Mouse (Mus musculus): ENCODE measurements around the gene Bmp6.

Gene Bmp6

GRCm38 (mm10) chr13:38344713-38345430 lies at the start of gene Bmp6:
Bmp6 (plus strand) TSS chr13:38345107.
- DNase-seq, result peak; percentile 99

- DNase-seq, result no peak
These were observed 48.7 kb upstream of the Bmp6 start for GRCm38 (mm10) chr13:38296166-38296565.

DNA sequence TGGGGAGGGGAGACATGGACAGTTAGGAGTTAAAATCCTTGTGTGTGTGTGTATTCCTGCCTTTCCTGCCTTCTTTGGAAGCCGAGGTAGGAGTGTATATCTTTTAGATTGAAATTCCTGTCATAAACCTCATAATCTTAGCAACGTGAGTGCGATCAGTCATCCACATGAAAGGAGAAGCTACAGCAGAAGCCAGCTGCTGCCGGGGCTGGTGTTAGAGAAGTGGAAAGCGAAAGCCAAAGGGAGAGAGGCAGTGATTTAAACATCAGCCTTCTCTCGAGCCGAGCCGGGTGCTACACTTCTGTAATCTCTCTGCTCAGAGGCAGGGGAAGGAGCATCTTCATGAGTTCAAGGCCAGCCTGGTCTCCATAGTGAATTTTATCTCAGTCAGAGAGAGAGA lies 48.3 kb upstream of the Bmp6 start:
- DNase-seq, result no peak

GRCm38 (mm10) chr13:38311125-38311524 lies 33.8 kb upstream of the Bmp6 start:
- no peak for DNase-seq

DNA sequence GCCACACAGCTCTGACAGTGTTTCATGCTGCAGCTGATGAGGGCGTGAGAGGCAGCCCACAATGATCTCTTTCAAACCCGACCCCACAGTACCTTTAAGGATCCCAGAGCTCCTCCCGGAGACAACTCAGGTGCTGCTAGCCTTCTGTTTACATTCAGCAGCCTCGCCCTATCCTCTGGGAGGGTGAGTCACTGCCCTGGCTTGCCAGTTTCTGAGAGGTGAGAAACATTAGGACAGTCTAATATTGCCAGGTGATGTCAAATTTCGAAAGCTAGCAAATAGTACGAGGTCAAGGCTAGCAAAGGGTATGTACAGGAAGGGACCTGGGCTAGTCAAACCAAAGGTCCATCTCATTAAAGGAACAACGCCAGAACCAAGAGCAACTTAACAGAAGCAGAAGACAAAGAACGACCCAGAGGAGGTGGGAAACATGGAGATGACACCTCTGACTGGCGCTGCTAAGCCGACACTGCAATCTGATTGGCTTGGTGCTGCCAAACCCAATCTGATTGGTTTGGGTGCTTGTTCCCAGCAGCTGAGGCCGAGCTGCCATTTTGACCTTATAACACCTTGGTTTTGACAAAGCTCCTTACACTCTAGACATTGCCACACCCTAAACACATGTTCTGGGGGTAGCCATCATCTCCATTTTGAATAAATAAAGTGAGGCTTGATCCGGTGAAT lies 32.4 kb upstream of the Bmp6 start:
- peak; percentile 70 for DNase-seq

- peak; percentile 73 for DNase-seq
These were observed 30.3 kb upstream of the Bmp6 start for GRCm38 (mm10) chr13:38314590-38314989.

DNA sequence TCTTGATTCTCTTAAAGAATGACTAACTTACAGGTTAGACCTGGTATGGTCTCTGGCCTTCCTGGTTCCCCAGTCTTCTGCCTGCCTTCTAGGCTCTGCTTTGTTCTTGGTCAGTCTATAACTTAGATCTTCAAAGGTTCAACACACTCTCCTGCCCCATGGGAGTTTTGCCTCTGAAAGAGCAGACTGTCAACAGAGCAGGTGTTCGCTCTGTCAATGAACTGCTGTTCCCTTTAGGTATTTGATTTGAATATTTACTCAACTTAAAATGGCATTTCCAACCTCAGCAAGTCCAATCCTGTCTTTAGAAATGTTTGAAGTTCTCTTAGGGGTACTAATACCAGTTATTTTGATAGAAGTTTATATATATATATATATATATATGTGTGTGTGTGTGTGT lies 26.5 kb upstream of the Bmp6 start:
- peak; percentile 31 for DNase-seq

DNA sequence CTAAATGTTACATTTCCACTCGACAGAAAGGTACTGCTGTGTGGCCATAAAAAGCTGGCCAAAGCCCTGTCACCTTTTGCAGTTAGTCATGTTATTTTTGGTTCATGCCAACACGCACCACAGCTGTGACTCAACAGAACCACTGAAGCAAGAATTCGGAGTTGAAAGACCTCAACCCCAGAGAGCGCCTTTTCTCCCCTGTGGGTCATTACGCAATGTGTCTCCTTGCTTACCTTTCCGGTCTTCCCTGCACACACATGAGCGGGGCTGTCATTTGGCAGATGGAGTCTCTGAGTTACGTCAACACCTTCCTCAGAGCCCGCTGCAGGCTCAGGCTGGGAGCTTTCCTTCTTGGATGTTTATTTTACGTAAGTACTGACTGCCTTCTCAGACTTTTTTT lies 24.6 kb upstream of the Bmp6 start:
- DNase-seq, result peak; percentile 85

DNA sequence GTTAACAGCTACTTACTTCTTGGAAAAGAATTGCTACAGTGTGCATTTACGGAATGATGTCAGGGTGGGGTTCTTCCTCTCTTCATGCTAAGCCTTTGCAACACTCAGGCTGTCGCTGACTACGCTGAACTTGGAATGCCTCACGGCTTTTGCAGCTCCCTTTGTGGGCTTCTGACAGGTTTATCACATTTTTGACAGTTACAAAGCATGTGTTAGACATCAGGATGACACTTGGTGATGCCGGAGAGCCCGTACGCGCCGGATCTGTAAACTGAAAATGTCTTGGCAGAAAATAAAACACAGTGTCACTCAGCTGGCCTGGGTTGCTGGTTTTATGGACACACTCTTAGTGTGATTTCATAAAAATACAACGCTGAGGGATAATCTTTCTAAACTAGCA lies 20.5 kb upstream of the Bmp6 start:
- no peak for DNase-seq

DNA sequence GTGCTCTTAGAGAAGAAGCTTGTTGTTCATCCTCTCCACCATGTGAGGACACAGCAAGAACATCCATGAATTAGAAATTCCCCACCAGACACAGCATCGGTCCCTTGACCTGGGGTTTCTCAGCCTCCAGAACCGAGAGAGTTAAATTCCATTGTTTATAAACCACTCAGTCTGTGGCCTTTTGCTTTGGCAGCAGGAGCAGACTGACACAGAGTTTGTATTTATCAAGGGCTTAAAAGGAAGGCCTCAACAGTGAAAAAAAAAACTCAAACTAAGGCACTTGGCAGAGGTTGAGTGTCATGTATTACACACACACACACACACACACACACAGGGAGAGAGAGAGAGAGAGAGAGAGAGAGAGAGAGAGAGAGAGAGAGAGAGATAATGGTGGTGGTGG lies 17.5 kb upstream of the Bmp6 start:
- DNase-seq, result no peak

- no peak for DNase-seq
These were observed 11.4 kb upstream of the Bmp6 start for GRCm38 (mm10) chr13:38333496-38333895.

DNA sequence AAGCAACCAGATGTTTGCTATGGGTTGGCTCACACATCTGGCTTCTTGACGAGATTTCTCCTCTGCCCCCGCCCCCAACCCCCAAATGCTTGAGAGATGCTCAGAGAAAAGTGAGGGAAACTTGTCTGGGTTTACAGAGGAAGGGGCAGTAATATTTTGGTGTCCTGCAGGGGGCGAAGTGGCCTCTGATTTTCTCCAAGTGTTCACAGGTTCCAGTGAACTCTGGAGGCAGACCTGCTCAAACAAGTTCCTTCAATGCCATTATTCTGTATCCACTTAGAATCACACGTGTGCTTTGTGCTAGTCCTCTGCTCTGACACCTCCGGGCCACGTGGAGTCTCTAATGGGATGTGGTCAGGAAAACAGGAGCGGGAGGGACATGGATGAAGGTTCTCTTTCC lies 2.3 kb upstream of the Bmp6 start:
- peak; percentile 95 for DNase-seq

DNA sequence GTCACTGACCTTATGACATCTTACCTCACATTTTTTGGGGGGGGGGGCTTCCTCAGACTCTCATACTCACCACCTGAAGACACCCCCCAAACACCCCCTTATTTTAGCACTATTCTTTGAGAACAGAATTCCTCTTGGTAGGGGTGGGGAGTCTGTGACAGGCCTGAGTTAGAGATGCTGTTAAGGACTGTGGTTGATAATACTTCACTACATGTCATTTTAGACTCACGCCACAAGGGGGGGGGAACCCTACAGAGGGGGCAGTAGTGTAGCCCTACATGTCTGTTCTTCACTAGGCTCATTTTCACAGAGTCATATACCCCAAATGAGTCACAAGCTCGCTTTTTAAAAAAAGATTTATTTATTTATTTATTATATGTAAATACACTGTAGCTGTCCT lies 1.7 kb upstream of the Bmp6 start:
- DNase-seq, result no peak

GRCm38 (mm10) chr13:38345431-38345820 lies 519 bp downstream of the Bmp6 start:
- no peak for DNase-seq

DNA sequence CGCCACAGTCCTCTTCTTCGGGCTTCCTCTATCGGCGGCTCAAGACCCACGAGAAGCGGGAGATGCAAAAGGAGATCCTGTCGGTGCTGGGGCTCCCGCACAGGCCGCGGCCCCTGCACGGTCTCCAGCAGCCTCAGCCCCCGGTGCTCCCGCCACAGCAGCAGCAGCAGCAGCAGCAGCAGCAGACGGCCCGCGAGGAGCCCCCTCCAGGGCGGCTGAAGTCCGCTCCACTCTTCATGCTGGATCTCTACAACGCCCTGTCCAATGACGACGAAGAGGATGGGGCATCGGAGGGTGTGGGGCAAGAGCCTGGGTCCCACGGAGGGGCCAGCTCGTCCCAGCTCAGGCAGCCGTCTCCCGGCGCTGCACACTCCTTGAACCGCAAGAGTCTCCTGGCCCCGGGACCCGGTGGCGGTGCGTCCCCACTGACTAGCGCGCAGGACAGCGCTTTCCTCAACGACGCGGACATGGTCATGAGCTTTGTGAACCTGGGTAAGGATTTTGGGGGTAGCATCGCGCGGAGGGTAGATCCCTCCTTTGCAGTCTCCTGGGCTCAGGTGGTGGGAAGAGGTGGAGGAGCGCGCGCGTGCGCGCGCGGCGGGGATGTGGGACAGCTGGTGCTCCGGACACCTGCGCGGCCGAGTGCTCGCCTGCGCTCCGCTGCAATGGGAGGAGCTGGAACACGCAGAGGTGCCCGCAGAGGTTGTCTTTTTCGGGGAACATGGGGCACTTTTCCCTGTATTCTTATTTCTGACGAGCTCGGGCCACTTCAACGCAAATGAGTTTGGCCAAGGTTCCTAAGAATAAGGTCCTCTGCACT lies 1.4 kb downstream of the Bmp6 start:
- DNase-seq, result peak; percentile 93

- DNase-seq, result peak; percentile 95
These were observed 2.3 kb downstream of the Bmp6 start for GRCm38 (mm10) chr13:38347021-38347774.

DNA sequence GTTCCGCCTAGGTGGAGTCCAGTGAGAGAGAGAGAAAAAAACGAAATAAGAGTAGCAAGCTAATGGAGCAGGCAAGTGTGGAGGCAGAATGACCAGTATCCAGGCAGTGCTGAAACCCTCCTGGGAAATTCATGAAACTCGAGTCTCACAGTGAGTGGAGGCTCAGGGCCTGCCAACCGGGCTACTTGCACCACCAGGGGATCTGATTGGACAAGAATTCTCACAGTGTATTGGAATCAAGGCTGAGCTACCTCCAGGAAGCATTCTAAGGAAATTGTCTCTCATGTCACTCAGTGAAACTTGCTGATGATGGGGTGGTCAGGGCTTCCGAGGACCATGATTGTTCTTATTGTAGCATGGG lies 2.8 kb downstream of the Bmp6 start:
- peak; percentile 96 for DNase-seq

DNA sequence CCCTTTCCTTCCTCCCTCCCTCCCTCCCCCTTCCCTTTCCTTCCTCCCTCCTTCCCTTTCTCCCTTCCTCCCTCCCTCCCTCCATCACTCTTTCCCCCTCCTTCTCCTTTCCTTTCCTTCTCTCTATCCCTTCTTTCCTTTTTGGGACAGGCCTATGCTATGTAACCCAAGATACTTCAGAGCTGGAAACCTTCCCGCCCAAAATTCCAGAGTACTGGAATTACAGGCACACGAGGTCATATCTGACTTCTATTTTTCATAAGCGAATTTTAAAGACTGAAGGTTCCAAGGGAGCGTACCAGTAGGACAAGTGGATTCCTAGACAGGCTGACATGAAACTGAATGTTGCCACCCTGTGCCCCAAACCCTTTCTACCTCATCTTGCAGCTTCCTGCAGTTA lies 4.1 kb downstream of the Bmp6 start:
- no peak for DNase-seq

- DNase-seq, result peak; percentile 91
These were observed 4.9 kb downstream of the Bmp6 start for GRCm38 (mm10) chr13:38349818-38350217.

GRCm38 (mm10) chr13:38351996-38352395 lies 7.1 kb downstream of the Bmp6 start:
- no peak for DNase-seq

DNA sequence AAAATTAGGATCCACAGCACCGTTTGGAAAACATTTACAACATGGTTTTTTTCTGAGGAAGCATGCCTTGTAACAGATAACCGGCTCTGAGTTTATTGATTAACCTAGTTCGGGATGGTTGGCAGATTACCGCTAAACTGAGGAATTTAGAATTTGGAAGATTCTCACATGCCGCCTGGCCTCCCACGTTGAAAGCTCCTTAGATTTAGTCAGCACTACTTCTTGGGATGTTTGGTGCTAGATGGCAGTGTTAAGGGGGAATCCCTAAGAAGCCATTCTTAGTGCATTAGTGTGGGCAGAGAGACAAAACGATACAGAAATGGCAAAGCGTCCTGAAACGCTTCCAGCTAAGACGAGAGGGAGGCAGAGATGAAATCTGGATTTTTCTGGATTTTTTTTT lies 8.1 kb downstream of the Bmp6 start:
- DNase-seq, result no peak

DNA sequence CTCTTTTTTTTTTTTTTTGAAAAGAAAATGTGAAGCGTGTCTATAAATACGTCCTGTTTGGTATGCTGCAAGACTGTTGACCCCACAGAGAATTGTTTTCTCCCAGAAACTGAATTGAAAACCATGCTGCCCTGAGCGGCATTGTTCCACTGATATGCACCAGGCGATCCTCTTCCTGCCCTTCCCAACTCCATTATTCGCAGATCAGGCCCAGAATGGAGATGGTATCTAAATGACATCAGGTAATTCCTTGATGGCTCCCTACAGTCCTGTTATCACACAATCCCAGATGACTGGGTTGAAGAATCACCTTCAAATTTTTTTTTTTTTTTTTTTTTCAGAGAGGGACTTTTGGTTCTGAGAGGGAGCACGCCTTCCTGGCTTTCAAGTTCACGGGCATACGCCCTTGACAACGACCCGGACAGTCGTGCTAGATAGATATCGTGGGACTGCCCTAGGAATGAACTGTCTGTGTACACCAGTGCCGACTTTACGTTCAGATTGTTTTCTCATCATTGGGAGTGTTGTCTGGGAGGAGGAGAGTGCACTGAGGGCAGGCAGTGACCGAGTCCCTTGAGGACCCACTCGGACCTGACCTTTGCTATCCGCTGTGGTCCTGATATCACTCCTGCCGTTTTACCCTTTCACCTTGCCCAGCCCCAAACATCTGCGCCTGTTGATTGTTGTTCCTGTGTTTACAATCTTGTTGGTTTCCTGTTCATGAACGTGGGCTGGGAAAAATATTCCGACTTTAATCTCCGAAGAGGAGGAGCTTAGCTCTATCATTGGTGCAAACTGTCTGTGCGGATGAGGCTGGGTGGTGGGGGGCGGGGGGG lies 8.7 kb downstream of the Bmp6 start:
- peak; percentile 99 for DNase-seq

Data from heart, adult 11 months (tissue).